Mouse (Mus musculus) forebrain, embryonic 12.5 days (tissue): Measurements from ENCODE around the gene Tapt1. TPM values are rescaled to one million over a fixed set of nuclear protein-coding genes. Genes with fewer than 3 reads are reported as not detected.

Experiments used
- ATAC-seq: fragments of 200-750 bp; cut with Nextera tagmentation; 2 replicates; pipeline ENCODE4 v1.8.0; 2017; ENCODE audit warnings: moderate TSS enrichment; ENCODE audit not compliant: low FRiP score
- H3K27ac ChIP-seq: fragments of 300-500 bp; sonication (generic); 2 replicates; pipeline ENCODE4 v1.5.1; 2016; ENCODE audit warnings: mild to moderate bottlenecking
- H3K27me3 ChIP-seq: fragments of 300-500 bp; sonication (generic); 2 replicates; pipeline ENCODE4 v1.6.1; 2016; ENCODE audit warnings: mild to moderate bottlenecking
- H3K36me3 ChIP-seq: fragments of 300-500 bp; sonication (generic); replicated peaks from 2 replicates; pipeline ENCODE4 v1.6.1; 2016; ENCODE audit warnings: mild to moderate bottlenecking
- H3K4me1 ChIP-seq: fragments of 300-500 bp; sonication (generic); 2 replicates; pipeline ENCODE4 v1.6.1; 2016
- H3K4me2 ChIP-seq: fragments of 300-500 bp; sonication (generic); 2 replicates; pipeline ENCODE4 v1.6.1; 2016; ENCODE audit warnings: mild to moderate bottlenecking, moderate library complexity
- H3K4me3 ChIP-seq: fragments of 300-500 bp; sonication (generic); replicated peaks from 2 replicates; pipeline ENCODE4 v1.5.1; 2016; ENCODE audit warnings: mild to moderate bottlenecking
- H3K9ac ChIP-seq: fragments of 300-500 bp; sonication (generic); 2 replicates; pipeline ENCODE4 v1.6.1; 2016; ENCODE audit warnings: mild to moderate bottlenecking
- H3K9me3 ChIP-seq: fragments of 300-500 bp; sonication (generic); 2 replicates; pipeline ENCODE4 v1.6.1; 2016
- WGBS: fragments of 180-500 bp; shearing (Covaris S2); methylation state at CpG from one replicate; pipeline ENCODE4 v1.1.7; 2016; 5-methylcytosine and 5-hydroxymethylcytosine counted together
- polyA plus RNA-seq: library from polyadenylated mRNA; unstranded; fragments of >200 nt; fragmentation: Nextera tagmentation; extraction: Ambion mirVana; gene quantifications from 2 replicates; pipeline ENCODE4 v1.2.1, GENCODE M21; 2016

The Tapt1 gene
- polyA plus RNA-seq, 1 experiment from 2014 or later: 31.6 TPM

DNA sequence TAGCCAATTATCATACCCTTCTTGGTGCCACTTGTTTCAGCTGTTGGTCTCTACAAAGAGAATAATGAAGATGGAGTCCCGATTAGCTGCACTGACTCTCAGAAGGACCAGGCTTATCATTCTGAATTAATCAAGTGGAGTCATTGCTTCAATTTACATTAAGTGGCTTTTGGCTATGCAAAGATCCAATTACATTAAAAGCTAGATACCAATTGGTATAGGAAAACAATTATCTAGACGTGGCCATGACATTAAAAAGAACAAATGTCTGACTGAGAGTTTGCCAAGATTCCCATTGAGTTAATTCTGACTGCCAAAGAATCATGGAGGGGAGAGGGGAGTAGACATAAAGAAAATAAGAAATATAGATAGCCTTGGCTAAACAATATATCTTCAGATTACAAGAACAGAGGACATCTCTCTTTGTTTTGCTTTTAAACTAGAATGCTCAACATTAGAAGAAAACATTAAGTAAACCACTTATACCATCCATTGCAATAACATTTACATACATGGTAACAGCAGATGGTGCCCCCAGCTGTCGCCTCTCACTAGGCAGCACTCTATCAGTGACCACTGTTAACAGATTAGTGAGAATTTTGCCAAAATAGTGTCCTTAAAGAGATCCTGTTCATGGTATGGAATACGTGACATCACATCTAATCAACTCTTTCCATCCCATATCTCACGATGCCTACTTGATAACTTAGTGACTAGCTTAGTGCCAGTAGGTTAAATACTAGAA lies 24.0 kb upstream of the Tapt1 start:
- peaks cover 6% of the 10 kb centered on the region; the same call in 1 of the 2 replicates for H3K27me3 ChIP-seq
- no peak for ATAC-seq
- H3K9ac ChIP-seq: no peak overlapping the region
- no peaks in the 10 kb centered on the region for H3K9me3 ChIP-seq
- H3K4me2 ChIP-seq: no peak overlapping the region
- H3K27ac ChIP-seq: no peak overlapping the region
- H3K36me3 ChIP-seq: no peaks in the 10 kb centered on the region
- H3K4me1 ChIP-seq: no peaks in the 10 kb centered on the region
- H3K4me3 ChIP-seq: no peak overlapping the region
- 69% methylated on average over 5 of the region's 5 CpGs for WGBS

DNA sequence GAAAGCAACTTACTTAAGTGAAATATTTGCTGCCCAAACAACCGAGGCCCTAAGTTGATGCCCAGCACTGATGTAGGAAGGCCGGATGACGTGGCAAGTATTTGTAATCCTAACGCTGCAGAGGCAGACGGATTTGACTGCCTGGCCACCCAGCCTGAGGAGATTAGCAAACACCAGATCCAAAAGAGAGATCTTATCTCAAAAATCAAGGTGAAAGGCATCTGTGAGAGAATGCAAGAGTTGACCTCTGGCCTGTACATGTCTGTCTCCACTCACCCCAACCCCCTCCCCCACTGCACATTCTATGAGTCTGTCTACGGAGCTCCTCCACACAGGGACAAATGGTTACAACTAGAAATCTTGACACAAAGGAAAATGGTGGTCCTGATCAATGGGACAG lies 22.9 kb upstream of the Tapt1 start:
- Histone ChIP-seq H3K4me3 (no peak overlapping the region), H3K36me3 (no peaks in the 10 kb centered on the region), H3K9ac (no peak overlapping the region), H3K9me3 (no peaks in the 10 kb centered on the region), H3K27ac (no peak overlapping the region), H3K4me1 (no peaks in the 10 kb centered on the region; the same call in 1 of the 2 replicates), H3K27me3 (peaks cover 6% of the 10 kb centered on the region; the same call in 1 of the 2 replicates), H3K4me2 (no peak overlapping the region)
- WGBS: 85% methylated on average over 6 of the region's 6 CpGs
- ATAC-seq: no peak

DNA sequence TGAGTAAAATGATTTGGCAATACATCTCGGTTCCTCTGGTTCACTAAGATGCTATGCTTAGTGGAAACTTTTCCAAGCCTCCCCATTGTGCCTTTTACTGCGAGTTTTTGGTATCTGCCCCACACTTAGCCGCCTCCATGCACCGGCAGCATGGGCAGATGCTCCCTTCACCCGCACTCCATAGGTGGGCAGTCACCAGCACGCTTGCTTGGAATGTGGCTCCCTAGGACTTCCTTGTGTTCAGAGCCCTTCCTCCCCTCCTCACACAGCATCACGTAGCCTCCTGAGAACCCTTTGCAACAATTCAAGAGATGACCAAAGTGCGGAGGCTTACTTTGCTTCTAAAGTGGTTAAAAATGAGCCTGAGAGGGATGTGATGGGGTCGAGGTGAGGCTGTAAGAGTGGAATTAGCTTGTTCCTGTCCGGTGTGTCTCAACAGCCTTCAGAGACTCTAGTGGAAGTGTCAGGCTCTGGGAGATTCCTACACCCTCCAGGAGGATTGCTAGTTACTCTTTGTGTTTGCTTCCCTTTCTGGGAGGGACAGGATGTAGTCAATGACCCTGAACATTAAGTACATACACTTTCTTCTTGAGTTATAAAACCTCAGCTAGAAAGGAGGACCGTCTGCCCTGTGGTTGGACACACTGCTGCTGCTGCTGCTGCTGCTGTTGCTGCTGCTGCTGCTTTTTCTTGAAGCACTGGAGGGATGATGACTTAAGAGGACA lies 20.2 kb upstream of the Tapt1 start:
- no peak overlapping the region for H3K9ac ChIP-seq
- H3K4me3 ChIP-seq: no peak overlapping the region
- H3K27ac ChIP-seq: no peak overlapping the region
- H3K4me1 ChIP-seq: no peaks in the 10 kb centered on the region; the same call in 1 of the 2 replicates
- H3K9me3 ChIP-seq: no peaks in the 10 kb centered on the region
- peaks cover 6% of the 10 kb centered on the region; the same call in 1 of the 2 replicates for H3K27me3 ChIP-seq
- H3K36me3 ChIP-seq: no peaks in the 10 kb centered on the region
- H3K4me2 ChIP-seq: no peak overlapping the region
- 28% methylated on average over 11 of the region's 11 CpGs for WGBS
- no peak for ATAC-seq

DNA sequence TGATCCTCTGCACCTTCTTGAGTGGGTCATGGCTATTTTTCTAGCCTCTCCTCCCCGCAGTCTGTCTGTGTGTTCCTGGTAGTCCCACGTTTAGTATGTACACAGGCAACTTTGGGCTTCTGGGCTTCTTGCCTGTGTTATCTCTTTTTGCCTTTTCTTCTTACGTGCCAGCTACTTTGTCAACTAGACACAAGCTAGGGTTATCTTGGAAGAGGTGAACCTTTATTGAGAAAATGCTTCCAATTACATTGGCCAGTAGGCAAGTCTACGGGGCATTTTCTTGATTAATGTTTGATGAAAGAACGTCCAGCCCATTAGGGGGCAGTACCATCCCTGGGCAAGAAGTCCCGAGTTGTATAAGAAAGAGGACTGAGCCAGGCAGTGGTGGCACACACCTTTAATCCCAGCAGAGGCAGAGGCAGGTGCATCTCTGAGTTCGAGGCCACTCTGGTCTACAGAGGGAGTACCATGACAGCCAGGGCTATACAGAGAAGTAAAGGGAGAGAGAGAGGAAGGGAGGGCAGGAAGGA lies 18.5 kb upstream of the Tapt1 start:
- Histone ChIP-seq H3K36me3 (no peaks in the 10 kb centered on the region), H3K4me3 (no peak overlapping the region), H3K27me3 (peaks cover 6% of the 10 kb centered on the region; the same call in 1 of the 2 replicates), H3K4me2 (no peak overlapping the region), H3K4me1 (no peaks in the 10 kb centered on the region; the same call in 1 of the 2 replicates), H3K9me3 (no peaks in the 10 kb centered on the region), H3K27ac (no peak overlapping the region), H3K9ac (no peak overlapping the region)
- WGBS: 76% methylated on average over 7 of the region's 7 CpGs
- no peak for ATAC-seq

DNA sequence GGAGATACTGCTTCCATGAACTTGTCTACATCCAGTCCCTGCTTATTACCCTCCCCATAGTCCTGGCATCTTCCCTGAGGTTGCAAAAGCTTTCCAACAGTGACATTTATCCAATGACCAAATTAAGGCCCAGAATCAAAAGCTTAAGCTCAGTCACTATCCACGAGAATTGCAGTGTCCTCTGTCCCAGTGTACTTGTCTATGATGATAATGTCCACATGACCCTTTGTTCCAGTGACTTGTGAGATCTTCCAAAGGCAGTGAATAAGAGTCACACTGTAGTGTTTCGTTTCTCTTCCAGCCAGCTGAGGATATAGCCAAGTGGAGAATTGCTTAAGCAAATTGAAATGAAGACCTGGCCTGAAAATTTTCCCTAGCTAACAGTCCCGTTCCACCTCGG lies 16.4 kb upstream of the Tapt1 start:
- Histone ChIP-seq H3K27ac (no peak overlapping the region), H3K4me3 (no peak overlapping the region), H3K27me3 (peaks cover 6% of the 10 kb centered on the region; the same call in 1 of the 2 replicates), H3K4me2 (no peak overlapping the region), H3K36me3 (no peaks in the 10 kb centered on the region), H3K9me3 (no peaks in the 10 kb centered on the region), H3K9ac (no peak overlapping the region), H3K4me1 (no peaks in the 10 kb centered on the region; the same call in 1 of the 2 replicates)
- WGBS: 92% methylated on average over 4 of the region's 4 CpGs
- no peak for ATAC-seq

DNA sequence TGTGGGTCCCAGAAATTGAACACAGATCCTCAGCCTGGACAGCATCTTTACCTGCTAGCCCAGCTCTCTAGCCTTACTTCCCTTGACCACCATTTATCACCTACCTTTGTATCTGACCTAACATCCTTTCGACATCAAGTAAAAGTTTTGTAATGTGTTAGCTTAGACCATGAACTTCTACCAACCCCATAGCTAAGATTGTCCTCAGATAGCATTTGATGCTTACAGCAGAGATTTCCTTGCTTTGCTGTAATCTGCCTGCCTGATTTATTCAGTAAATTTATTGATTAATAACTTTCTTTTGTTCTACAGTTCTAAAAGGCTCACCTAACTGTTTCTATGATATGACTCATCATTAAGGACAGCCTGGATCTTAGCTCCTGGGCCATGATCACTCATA lies 15.3 kb upstream of the Tapt1 start:
- H3K4me1 ChIP-seq: no peaks in the 10 kb centered on the region; the same call in 1 of the 2 replicates
- H3K27me3 ChIP-seq: peaks cover 6% of the 10 kb centered on the region; the same call in 1 of the 2 replicates
- H3K4me3 ChIP-seq: no peak overlapping the region
- no peak overlapping the region for H3K27ac ChIP-seq
- no peak overlapping the region for H3K4me2 ChIP-seq
- H3K9me3 ChIP-seq: no peaks in the 10 kb centered on the region
- 97% methylated on average over 1 of the region's 1 CpGs for WGBS
- H3K9ac ChIP-seq: no peak overlapping the region
- no peak for ATAC-seq
- no peaks in the 10 kb centered on the region for H3K36me3 ChIP-seq

DNA sequence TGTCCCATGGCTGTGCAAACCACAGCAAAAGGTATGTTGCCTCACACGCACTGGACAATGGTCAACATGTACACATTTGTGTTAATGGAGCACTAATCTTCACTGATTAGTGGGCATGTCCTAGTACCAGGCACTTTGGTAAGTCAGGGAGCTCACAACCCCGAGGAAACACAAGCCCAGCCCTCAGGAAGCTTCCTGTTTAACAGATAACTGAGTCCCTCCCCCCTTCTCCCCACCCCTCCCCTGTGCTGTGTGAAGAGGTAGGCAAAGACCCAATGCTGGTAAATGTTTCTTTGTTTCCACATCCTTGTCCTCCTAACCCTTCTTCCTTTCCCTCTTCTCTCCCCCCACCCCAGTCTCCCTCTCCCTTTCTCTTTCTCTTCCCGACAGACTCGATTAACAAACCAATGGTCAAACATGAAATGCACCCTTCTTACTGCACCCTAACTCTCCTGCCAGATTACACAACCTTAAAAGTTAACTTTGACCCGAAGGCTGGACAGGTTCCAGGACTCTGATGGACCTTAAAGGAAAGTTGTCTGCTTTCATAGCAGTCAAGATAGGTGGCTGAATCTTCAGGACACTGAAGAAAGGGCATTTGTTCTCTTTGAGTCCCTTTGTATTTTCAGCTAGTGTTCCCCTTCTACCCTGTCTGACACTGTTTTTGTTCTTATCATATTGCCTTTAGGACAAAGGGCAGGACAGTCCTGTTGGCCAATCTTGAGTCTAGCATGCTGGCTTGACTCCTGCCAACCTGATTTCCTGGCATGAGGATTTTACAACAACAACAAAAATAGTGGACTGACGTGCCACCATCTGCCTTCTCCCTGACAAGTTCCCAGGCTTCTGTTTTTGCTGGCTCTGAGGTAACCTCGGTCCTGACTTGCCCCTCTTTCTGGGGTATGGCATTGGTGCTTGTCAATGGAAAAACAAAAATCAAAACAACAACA lies 13.0 kb upstream of the Tapt1 start:
- 73% methylated on average over 7 of the region's 7 CpGs for WGBS
- no peak for ATAC-seq
- Histone ChIP-seq H3K27ac (no peak overlapping the region), H3K27me3 (no peaks in the 10 kb centered on the region), H3K4me1 (no peaks in the 10 kb centered on the region), H3K4me3 (no peak overlapping the region), H3K4me2 (no peak overlapping the region), H3K36me3 (0 out of 2 replicates have a peak, but pooled peaks cover 2% of the 10 kb centered on the region), H3K9me3 (no peaks in the 10 kb centered on the region), H3K9ac (no peak overlapping the region)

DNA sequence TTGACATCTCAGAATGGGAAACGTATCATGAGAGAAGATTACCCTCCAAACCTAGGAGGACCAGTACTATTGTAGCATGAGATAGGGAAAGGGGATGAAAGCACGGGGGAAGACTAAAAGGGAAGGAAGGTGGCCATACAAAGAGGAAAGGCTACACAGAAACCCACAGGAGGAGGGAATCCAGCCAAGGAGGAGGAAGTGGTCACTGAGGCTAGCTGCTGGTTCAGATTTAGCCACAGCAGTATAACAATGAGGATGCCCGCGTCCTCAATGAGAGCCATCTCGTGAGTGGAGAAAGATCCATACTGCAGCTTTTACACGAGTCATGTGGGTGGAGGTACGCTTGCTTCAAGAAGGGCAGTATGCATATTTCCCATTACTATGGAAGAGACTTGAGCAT lies 11.8 kb upstream of the Tapt1 start:
- no peak for ATAC-seq

DNA sequence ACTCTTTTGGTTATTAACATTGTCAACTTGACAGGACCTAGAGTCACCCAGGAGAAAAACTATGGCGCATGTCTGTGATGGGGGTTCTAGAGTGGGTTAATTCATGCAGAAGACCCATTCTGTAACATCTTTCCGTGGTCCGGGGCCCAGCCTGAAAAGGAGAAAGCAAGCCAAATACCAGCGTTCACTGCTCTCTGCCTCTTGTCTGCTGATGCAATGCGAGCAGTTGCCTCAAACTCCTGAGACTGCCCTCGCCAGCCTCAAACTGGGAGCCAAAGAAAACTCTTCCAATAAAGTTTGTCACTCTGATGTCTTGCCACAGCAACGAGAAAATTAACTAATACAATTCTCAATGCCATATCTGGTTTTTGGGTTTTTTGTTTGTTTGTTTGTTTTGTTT lies 8.2 kb upstream of the Tapt1 start:
- H3K4me2 ChIP-seq: no peak overlapping the region
- H3K27me3 ChIP-seq: no peaks in the 10 kb centered on the region
- no peak overlapping the region for H3K4me3 ChIP-seq
- H3K27ac ChIP-seq: no peak overlapping the region
- H3K9me3 ChIP-seq: no peaks in the 10 kb centered on the region
- WGBS: 86% methylated on average over 7 of the region's 7 CpGs
- H3K36me3 ChIP-seq: 0 out of 2 replicates have a peak, but pooled peaks cover 2% of the 10 kb centered on the region
- ATAC-seq: no peak
- no peak overlapping the region for H3K9ac ChIP-seq
- no peaks in the 10 kb centered on the region for H3K4me1 ChIP-seq

More for the DNA sequence above, 11.8 kb upstream of the Tapt1 start:
- no peak overlapping the region for H3K9ac ChIP-seq
- no peak overlapping the region for H3K27ac ChIP-seq
- no peaks in the 10 kb centered on the region for H3K4me1 ChIP-seq
- no peaks in the 10 kb centered on the region for H3K27me3 ChIP-seq
- no peak overlapping the region for H3K4me3 ChIP-seq
- H3K9me3 ChIP-seq: no peaks in the 10 kb centered on the region
- 0 out of 2 replicates have a peak, but pooled peaks cover 2% of the 10 kb centered on the region for H3K36me3 ChIP-seq
- 93% methylated on average over 7 of the region's 7 CpGs for WGBS
- H3K4me2 ChIP-seq: no peak overlapping the region

DNA sequence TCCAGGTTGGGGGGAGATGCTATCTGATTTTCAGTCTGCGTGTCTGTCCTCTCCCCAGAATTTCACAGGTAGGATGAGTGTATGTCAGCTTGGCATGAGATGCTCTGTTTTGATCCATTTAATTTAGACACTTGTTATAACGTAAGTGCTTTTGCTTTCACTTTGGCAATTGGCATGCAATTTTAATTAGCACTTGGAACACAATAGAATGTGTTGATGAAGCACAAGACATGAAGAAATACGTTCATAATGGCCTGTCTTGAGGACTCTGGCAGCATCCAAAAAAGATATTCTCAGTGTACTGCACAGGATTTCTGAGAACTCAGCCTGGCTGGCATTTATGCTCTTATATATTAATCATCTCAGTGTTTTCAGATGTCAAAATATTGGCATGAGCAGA lies 7.5 kb upstream of the Tapt1 start:
- H3K4me2 ChIP-seq: no peak overlapping the region

DNA sequence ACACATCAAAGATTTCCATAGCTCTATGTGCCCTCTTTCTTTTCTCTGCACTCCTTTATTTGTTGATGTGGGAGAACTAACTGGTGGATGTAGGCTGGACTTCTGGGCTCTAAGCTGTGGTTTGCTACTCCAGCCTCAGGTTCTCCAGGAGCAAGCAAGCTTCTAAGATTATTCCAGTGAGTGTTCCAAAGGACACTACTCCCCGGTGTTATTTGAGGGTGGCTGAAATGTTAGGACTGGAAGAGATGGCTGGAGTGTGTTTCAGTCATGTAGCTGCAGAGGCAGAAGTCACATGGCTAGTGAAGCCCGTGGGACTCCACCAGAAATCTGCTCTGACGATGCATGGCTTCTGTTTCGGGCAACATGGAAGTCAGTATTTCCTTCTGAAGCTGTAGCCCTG lies 2.3 kb upstream of the Tapt1 start:
- WGBS: 88% methylated on average over 4 of the region's 4 CpGs

More for the DNA sequence above, 7.5 kb upstream of the Tapt1 start:
- Histone ChIP-seq H3K9me3 (no peaks in the 10 kb centered on the region), H3K4me3 (no peak overlapping the region), H3K27ac (no peak overlapping the region), H3K9ac (no peak overlapping the region), H3K4me1 (no peaks in the 10 kb centered on the region), H3K36me3 (0 out of 2 replicates have a peak, but pooled peaks cover 2% of the 10 kb centered on the region), H3K27me3 (no peaks in the 10 kb centered on the region)
- ATAC-seq: no peak
- WGBS: 67% methylated on average over 3 of the region's 3 CpGs

More for the DNA sequence above, 2.3 kb upstream of the Tapt1 start:
- no peaks in the 10 kb centered on the region for H3K27me3 ChIP-seq
- H3K4me3 ChIP-seq: no peak overlapping the region
- H3K9me3 ChIP-seq: no peaks in the 10 kb centered on the region
- no peak overlapping the region for H3K27ac ChIP-seq
- H3K4me2 ChIP-seq: no peak overlapping the region
- ATAC-seq: no peak
- H3K9ac ChIP-seq: no peak overlapping the region
- H3K36me3 ChIP-seq: no peaks in the 10 kb centered on the region
- H3K4me1 ChIP-seq: peaks cover 23% of the 10 kb centered on the region
